Mouse (Mus musculus): ENCODE results near the gene Slc36a1.

The Slc36a1 gene

DNA sequence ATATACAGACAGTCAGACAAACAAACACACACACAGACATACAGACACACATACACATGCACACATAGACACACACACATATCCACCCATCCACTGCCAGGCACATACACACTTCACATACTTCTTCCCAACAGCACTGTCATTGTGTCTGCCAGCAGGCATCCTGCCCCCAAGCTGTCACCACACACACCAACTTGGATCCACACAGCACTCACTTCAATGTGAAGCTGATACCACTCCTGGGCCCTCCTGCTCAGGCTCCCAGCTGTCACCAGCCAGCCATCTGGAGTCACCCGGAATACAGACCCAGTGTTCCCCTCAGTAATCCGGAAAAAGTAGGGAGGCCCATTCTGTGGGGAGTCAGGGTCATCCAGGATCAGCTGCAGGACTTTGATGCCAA lies 61.5 kb downstream of the Slc36a1 start:
- DNase-seq (ENCODE audit: extremely low read depth, low read depth) = no peak

DNA sequence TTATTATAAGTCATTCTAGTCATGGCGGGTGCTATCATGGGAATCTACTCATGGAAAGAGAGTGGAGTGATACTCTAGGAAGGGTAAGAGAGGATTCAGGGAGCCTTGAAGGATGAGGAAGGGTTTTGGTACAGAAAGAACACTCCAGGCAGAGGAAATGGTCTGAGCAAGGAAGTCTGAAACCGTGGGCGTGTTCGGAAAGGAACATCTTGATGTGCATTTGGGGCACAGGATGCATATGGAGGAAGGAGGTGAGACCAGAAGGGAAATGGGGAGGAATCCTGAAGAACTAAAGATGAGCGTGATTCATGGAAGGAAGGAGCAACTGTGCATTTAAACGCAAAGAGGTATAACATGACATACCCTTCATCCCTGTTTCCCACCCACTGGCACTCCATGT lies 64.4 kb downstream of the Slc36a1 start:
- no peak for DNase-seq (ENCODE audit: extremely low read depth, low read depth)

DNA sequence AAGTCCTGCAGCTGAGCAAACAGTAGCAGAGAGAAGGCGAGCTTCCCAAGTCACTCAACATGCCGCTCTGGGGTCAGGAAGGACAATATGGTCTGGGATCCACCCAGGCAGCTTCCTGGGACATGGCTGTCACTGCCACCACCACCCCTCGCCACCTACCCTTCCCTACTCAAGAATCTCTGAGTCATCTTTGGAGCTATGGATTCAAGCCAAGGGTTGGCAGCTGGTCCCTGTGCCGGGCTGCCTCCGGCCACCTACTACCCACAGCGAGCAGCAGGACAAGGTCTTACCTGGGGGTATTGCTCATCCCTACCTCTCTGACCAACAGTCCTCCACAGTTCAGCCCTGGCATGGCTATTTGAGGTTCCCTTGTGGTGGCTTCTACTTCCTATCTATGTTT lies 70.6 kb downstream of the Slc36a1 start:
- DNase-seq (ENCODE audit: extremely low read depth, low read depth) = no peak
